Mouse (Mus musculus) heart, embryonic 12.5 days (tissue): ENCODE results near the gene Skap1. TPM values are rescaled to one million over a fixed set of nuclear protein-coding genes. Genes with fewer than 3 reads are reported as not detected.
A peak's percentile ranks its signal among the peaks of the same experiment; 100 is the strongest.

Source experiments
- ATAC-seq: fragments of 200-750 bp; cut with Nextera tagmentation; 2 replicates; pipeline ENCODE4 v1.8.0; 2017; ENCODE audit warnings: moderate TSS enrichment, moderate library complexity; ENCODE audit not compliant: insufficient number of reproducible peaks, low FRiP score
- H3K27ac ChIP-seq: fragments of 300-500 bp; sonication (generic); 2 replicates; pipeline ENCODE4 v1.5.1; 2016; ENCODE audit warnings: mild to moderate bottlenecking, moderate library complexity; ENCODE audit not compliant: poor library complexity, severe bottlenecking
- H3K27me3 ChIP-seq: fragments of 300-500 bp; sonication (generic); replicated peaks from 2 replicates; pipeline ENCODE4 v1.6.1; 2016; ENCODE audit warnings: mild to moderate bottlenecking, moderate library complexity
- H3K36me3 ChIP-seq: fragments of 300-500 bp; sonication (generic); 2 replicates; pipeline ENCODE4 v1.6.1; 2016; ENCODE audit warnings: mild to moderate bottlenecking, moderate library complexity
- H3K4me1 ChIP-seq: fragments of 300-500 bp; sonication (generic); replicated peaks from 2 replicates; pipeline ENCODE4 v1.6.1; 2016; ENCODE audit warnings: mild to moderate bottlenecking
- H3K4me2 ChIP-seq: fragments of 300-500 bp; sonication (generic); 2 replicates; pipeline ENCODE4 v1.6.1; 2016; ENCODE audit warnings: mild to moderate bottlenecking, moderate library complexity
- H3K4me3 ChIP-seq: fragments of 300-500 bp; sonication (generic); 2 replicates; pipeline ENCODE4 v1.5.1; 2016; ENCODE audit warnings: mild to moderate bottlenecking
- H3K9ac ChIP-seq: fragments of 300-500 bp; sonication (generic); 2 replicates; pipeline ENCODE4 v1.6.1; 2016; ENCODE audit warnings: mild to moderate bottlenecking, moderate library complexity
- H3K9me3 ChIP-seq: fragments of 300-500 bp; sonication (generic); replicated peaks from 2 replicates; pipeline ENCODE4 v1.6.1; 2016; ENCODE audit warnings: mild to moderate bottlenecking, moderate library complexity
- WGBS: fragments of 180-500 bp; shearing (Covaris S2); methylation state at CpG from one replicate; pipeline ENCODE4 v1.1.7; 2016; 5-methylcytosine and 5-hydroxymethylcytosine counted together
- polyA plus RNA-seq: library from polyadenylated mRNA; unstranded; fragments of >200 nt; fragmentation: Nextera tagmentation; extraction: Ambion mirVana; gene quantifications from 2 replicates; pipeline ENCODE4 v1.2.1, GENCODE M21; 2016

Gene Skap1
- polyA plus RNA-seq, 1 experiment from 2014 or later, result 0.50 TPM

GRCm38 (mm10) chr11:96524541-96524940 is 60.1 kb downstream of the Skap1 start:
- no peak for ATAC-seq

GRCm38 (mm10) chr11:96526137-96526621 is 61.8 kb downstream of the Skap1 start:
- ATAC-seq, result no peak
- Histone ChIP-seq H3K4me2 (no peak overlapping the region), H3K27me3 (peaks cover 13% of the 10 kb centered on the region; the same call in 1 of the 2 replicates), H3K9ac (no peak overlapping the region), H3K4me1 (no peaks in the 10 kb centered on the region), H3K9me3 (0 out of 2 replicates have a peak, but pooled peaks cover 3% of the 10 kb centered on the region), H3K4me3 (no peak overlapping the region), H3K36me3 (no peaks in the 10 kb centered on the region), H3K27ac (no peak overlapping the region)
- WGBS, result 85% methylated on average over 16 of the region's 16 CpGs

More at GRCm38 (mm10) chr11:96524541-96524940, 60.1 kb downstream of the Skap1 start:
- Histone ChIP-seq H3K27me3 (peaks cover 11% of the 10 kb centered on the region; the same call in 1 of the 2 replicates), H3K4me3 (no peak overlapping the region), H3K27ac (no peak overlapping the region), H3K4me1 (no peaks in the 10 kb centered on the region), H3K9ac (no peak overlapping the region), H3K36me3 (no peaks in the 10 kb centered on the region), H3K4me2 (no peak overlapping the region), H3K9me3 (0 out of 2 replicates have a peak, but pooled peaks cover 3% of the 10 kb centered on the region)
- 77% methylated on average over 6 of the region's 6 CpGs for WGBS

- Histone ChIP-seq H3K27me3 (peaks cover 42% of the 10 kb centered on the region), H3K9me3 (no peaks in the 10 kb centered on the region), H3K4me1 (no peaks in the 10 kb centered on the region), H3K36me3 (no peaks in the 10 kb centered on the region), H3K27ac (no peak overlapping the region), H3K4me2 (no peak overlapping the region), H3K4me3 (no peak overlapping the region), H3K9ac (no peak overlapping the region)
- no peak for ATAC-seq
- 67% methylated on average over 13 of the region's 13 CpGs for WGBS
Measured at GRCm38 (mm10) chr11:96531757-96532433, 67.5 kb downstream of the Skap1 start.

GRCm38 (mm10) chr11:96534531-96534930 is 70.1 kb downstream of the Skap1 start:
- ATAC-seq, result no peak
- no peak overlapping the region for H3K27ac ChIP-seq
- 61% methylated on average over 2 of the region's 2 CpGs for WGBS
- no peak overlapping the region for H3K4me3 ChIP-seq
- H3K4me2 ChIP-seq, result no peak overlapping the region
- H3K36me3 ChIP-seq, result no peaks in the 10 kb centered on the region
- H3K27me3 ChIP-seq, result peaks cover 64% of the 10 kb centered on the region
- H3K9me3 ChIP-seq, result no peaks in the 10 kb centered on the region
- H3K9ac ChIP-seq, result no peak overlapping the region
- no peaks in the 10 kb centered on the region for H3K4me1 ChIP-seq

GRCm38 (mm10) chr11:96536146-96536545 is 71.8 kb downstream of the Skap1 start:
- Histone ChIP-seq H3K9me3 (no peaks in the 10 kb centered on the region), H3K27me3 (peaks cover 70% of the 10 kb centered on the region), H3K36me3 (no peaks in the 10 kb centered on the region), H3K4me1 (no peaks in the 10 kb centered on the region), H3K4me2 (no peak overlapping the region), H3K9ac (no peak overlapping the region), H3K27ac (no peak overlapping the region), H3K4me3 (no peak overlapping the region)
- no peak for ATAC-seq
- 18% methylated on average over 5 of the region's 5 CpGs for WGBS

- WGBS, result 62% methylated on average over 7 of the region's 7 CpGs
- no peak overlapping the region for H3K9ac ChIP-seq
- H3K9me3 ChIP-seq, result no peaks in the 10 kb centered on the region
- no peaks in the 10 kb centered on the region for H3K36me3 ChIP-seq
- H3K27ac ChIP-seq, result no peak overlapping the region
- no peak overlapping the region for H3K4me3 ChIP-seq
- no peak for ATAC-seq
- no peaks in the 10 kb centered on the region for H3K4me1 ChIP-seq
- peaks cover 67% of the 10 kb centered on the region for H3K27me3 ChIP-seq
- no peak overlapping the region for H3K4me2 ChIP-seq
Measured at GRCm38 (mm10) chr11:96542003-96542402, 77.6 kb downstream of the Skap1 start.

GRCm38 (mm10) chr11:96542561-96542960 is 78.2 kb downstream of the Skap1 start:
- ATAC-seq, result no peak
- Histone ChIP-seq H3K27ac (no peak overlapping the region), H3K9me3 (no peaks in the 10 kb centered on the region), H3K27me3 (peaks cover 65% of the 10 kb centered on the region), H3K36me3 (no peaks in the 10 kb centered on the region), H3K9ac (no peak overlapping the region), H3K4me3 (no peak overlapping the region), H3K4me1 (no peaks in the 10 kb centered on the region), H3K4me2 (no peak overlapping the region)
- 75% methylated on average over 7 of the region's 7 CpGs for WGBS

- Histone ChIP-seq H3K36me3 (no peaks in the 10 kb centered on the region), H3K27me3 (peaks cover 50% of the 10 kb centered on the region), H3K4me2 (no peak overlapping the region), H3K4me1 (no peaks in the 10 kb centered on the region), H3K27ac (no peak overlapping the region), H3K9me3 (no peaks in the 10 kb centered on the region), H3K4me3 (no peak overlapping the region), H3K9ac (no peak overlapping the region)
- WGBS, result 61% methylated on average over 8 of the region's 8 CpGs
- ATAC-seq, result no peak
Measured at GRCm38 (mm10) chr11:96546428-96546827, 82.0 kb downstream of the Skap1 start.

- Histone ChIP-seq H3K27ac (no peak overlapping the region), H3K9ac (no peak overlapping the region), H3K4me3 (no peak overlapping the region), H3K36me3 (no peaks in the 10 kb centered on the region), H3K9me3 (no peaks in the 10 kb centered on the region), H3K4me2 (no peak overlapping the region), H3K27me3 (peaks cover 51% of the 10 kb centered on the region), H3K4me1 (no peaks in the 10 kb centered on the region)
- ATAC-seq, result no peak
- 72% methylated on average over 9 of the region's 9 CpGs for WGBS
Measured at GRCm38 (mm10) chr11:96550960-96551703, 86.7 kb downstream of the Skap1 start.

- Histone ChIP-seq H3K36me3 (no peaks in the 10 kb centered on the region), H3K4me3 (peak overlapping the region; percentile 14; the same call in 1 of the 2 replicates), H3K4me2 (peak overlapping the region; percentile 49), H3K9me3 (no peaks in the 10 kb centered on the region), H3K9ac (no peak overlapping the region), H3K27me3 (peaks cover 51% of the 10 kb centered on the region), H3K27ac (no peak overlapping the region), H3K4me1 (no peaks in the 10 kb centered on the region)
- ATAC-seq, result no peak
- WGBS, result 17% methylated on average over 15 of the region's 15 CpGs
Measured at GRCm38 (mm10) chr11:96553091-96553490, 88.7 kb downstream of the Skap1 start.

GRCm38 (mm10) chr11:96560229-96560628 is 95.8 kb downstream of the Skap1 start:
- 0 out of 2 replicates have a peak, but pooled peaks cover 5% of the 10 kb centered on the region for H3K9me3 ChIP-seq
- H3K9ac ChIP-seq, result no peak overlapping the region
- 76% methylated on average over 5 of the region's 5 CpGs for WGBS
- no peaks in the 10 kb centered on the region for H3K4me1 ChIP-seq
- H3K27me3 ChIP-seq, result peaks cover 41% of the 10 kb centered on the region
- no peak for ATAC-seq
- H3K4me3 ChIP-seq, result no peak overlapping the region
- H3K27ac ChIP-seq, result no peak overlapping the region
- no peak overlapping the region for H3K4me2 ChIP-seq
- no peaks in the 10 kb centered on the region for H3K36me3 ChIP-seq
